Mouse (Mus musculus) forebrain, embryonic 11.5 days (tissue): ENCODE measurements around the gene Gpx5. TPM values are rescaled to one million over a fixed set of nuclear protein-coding genes. Genes with fewer than 3 reads are reported as not detected.
A peak's percentile ranks its signal among the peaks of the same experiment; 100 is the strongest.

Experiments used
- ATAC-seq: fragments of 200-750 bp; cut with Nextera tagmentation; replicated peaks from 2 replicates; pipeline ENCODE4 v1.8.0; 2017; ENCODE audit warnings: moderate TSS enrichment; ENCODE audit not compliant: low FRiP score
- DNase-seq: peaks from one replicate; pipeline ENCODE4 v3.0.0-alpha.2; 2017; ENCODE audit warnings: low spot score
- H3K27ac ChIP-seq: fragments of 300-500 bp; sonication (generic); 2 replicates; pipeline ENCODE4 v1.5.1; 2014; ENCODE audit warnings: low read depth, low read length
- H3K27me3 ChIP-seq: fragments of 300-500 bp; sonication (generic); 2 replicates; pipeline ENCODE4 v1.6.1; 2014; ENCODE audit warnings: mild to moderate bottlenecking, low read length, mixed read lengths; ENCODE audit not compliant: control insufficient read depth, insufficient read depth
- H3K36me3 ChIP-seq: fragments of 300-500 bp; sonication (generic); 2 replicates; pipeline ENCODE4 v1.6.1; 2014; ENCODE audit warnings: mild to moderate bottlenecking, low read length, moderate library complexity, mixed read lengths; ENCODE audit not compliant: control insufficient read depth, insufficient read depth
- H3K4me1 ChIP-seq: fragments of 300-500 bp; sonication (generic); replicated peaks from 2 replicates; pipeline ENCODE4 v1.6.1; 2014; ENCODE audit warnings: low read length, mixed read lengths; ENCODE audit not compliant: control insufficient read depth, insufficient read depth
- H3K4me2 ChIP-seq: fragments of 300-500 bp; sonication (generic); 2 replicates; pipeline ENCODE4 v1.6.1; 2014; ENCODE audit warnings: low read depth, mild to moderate bottlenecking, low read length, moderate library complexity, mixed read lengths; ENCODE audit not compliant: severe bottlenecking
- H3K4me3 ChIP-seq: fragments of 300-500 bp; sonication (generic); 2 replicates; pipeline ENCODE4 v1.5.1; 2014; ENCODE audit warnings: low read depth, low read length
- H3K9ac ChIP-seq: fragments of 300-500 bp; sonication (generic); 2 replicates; pipeline ENCODE4 v1.6.1; 2014; ENCODE audit warnings: low read length
- H3K9me3 ChIP-seq: fragments of 300-500 bp; sonication (generic); 2 replicates; pipeline ENCODE4 v1.6.1; 2016; ENCODE audit warnings: low read length, mixed read lengths; ENCODE audit not compliant: control insufficient read depth
- WGBS: fragments of 180-500 bp; shearing (Covaris S2); extraction: QIAGEN DNeasy Blood & Tissue Kit; methylation state at CpG from one replicate; pipeline ENCODE4 v1.1.7; 2014; 5-methylcytosine and 5-hydroxymethylcytosine counted together
- polyA plus RNA-seq: library from polyadenylated mRNA; unstranded; fragments of >200 nt; fragmentation: Nextera tagmentation; extraction: Ambion mirVana; gene quantifications from 2 replicates; pipeline ENCODE4 v1.2.1, GENCODE M21; 2014

Gene Gpx5
- not detected in 2 replicates for polyA plus RNA-seq

DNA sequence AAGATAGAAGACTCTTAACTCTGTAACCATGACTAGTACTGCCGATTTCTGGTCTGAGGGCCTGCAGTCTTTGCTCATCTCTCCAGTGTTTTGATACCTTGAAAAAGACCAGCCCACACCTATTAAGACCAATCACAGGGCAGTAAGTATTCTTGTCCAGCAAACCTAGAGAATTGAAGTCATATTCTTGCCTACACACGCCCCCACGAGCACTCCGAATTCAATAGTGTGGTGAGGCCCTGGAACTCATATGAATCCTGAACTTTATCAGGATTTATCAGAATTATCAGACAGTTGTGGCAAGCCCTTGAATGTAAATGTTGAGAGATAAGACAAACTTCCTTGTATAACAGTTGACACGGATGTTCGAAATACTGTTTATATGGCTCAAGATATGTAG, at the start of gene Gpx5:
Gene Gpx5 (minus strand): TSS at position 101 of the 400 bp plus-strand sequence.
- no peaks in the 10 kb centered on the region for H3K27me3 ChIP-seq
- ATAC-seq, result no peak
- no peak within 1 kb of the TSS for H3K9ac ChIP-seq
- H3K4me1 ChIP-seq, result no peaks in the 10 kb centered on the region
- H3K9me3 ChIP-seq, result no peaks in the 10 kb centered on the region
- no peak within 1 kb of the TSS for H3K4me3 ChIP-seq
- H3K4me2 ChIP-seq, result no peak within 1 kb of the TSS
- H3K36me3 ChIP-seq, result no peaks in the 10 kb centered on the region
- DNase-seq, result peak; percentile 14
- no peak within 1 kb of the TSS for H3K27ac ChIP-seq
- WGBS, result 94% methylated on average over 6 of the region's 6 CpGs

DNA sequence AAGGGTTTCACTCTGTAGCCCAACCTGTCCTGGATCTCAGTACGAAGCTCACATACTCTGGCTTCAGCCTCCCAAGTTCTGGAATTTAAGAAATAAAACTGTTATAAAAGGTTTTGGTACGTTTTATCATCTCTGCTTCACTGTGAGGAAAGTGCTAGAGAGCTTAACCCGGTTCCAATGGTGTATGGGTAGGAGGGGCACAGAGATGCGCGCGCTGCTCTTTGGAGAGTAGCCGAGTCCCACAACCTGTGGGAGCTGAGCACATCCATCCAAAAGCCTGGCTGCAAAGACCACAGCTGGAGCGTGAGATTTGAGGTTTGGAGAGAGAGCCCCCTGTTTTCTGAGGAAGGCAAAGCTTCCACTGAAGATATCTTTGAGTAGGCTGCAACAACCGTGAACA, 34.9 kb upstream of the Gpx5 start:
- H3K4me2 ChIP-seq, result peak overlapping the region; percentile 62
- H3K27ac ChIP-seq, result no peak overlapping the region
- no peaks in the 10 kb centered on the region for H3K9me3 ChIP-seq
- ATAC-seq, result peak; percentile 80
- 1% methylated on average over 9 of the region's 9 CpGs for WGBS
- peak overlapping the region; percentile 43 for H3K4me3 ChIP-seq
- no peaks in the 10 kb centered on the region for H3K27me3 ChIP-seq
- H3K36me3 ChIP-seq, result no peaks in the 10 kb centered on the region
- peak overlapping the region; percentile 33; the same call in 1 of the 2 replicates for H3K9ac ChIP-seq
- DNase-seq, result peak; percentile 66
- no peaks in the 10 kb centered on the region for H3K4me1 ChIP-seq

DNA sequence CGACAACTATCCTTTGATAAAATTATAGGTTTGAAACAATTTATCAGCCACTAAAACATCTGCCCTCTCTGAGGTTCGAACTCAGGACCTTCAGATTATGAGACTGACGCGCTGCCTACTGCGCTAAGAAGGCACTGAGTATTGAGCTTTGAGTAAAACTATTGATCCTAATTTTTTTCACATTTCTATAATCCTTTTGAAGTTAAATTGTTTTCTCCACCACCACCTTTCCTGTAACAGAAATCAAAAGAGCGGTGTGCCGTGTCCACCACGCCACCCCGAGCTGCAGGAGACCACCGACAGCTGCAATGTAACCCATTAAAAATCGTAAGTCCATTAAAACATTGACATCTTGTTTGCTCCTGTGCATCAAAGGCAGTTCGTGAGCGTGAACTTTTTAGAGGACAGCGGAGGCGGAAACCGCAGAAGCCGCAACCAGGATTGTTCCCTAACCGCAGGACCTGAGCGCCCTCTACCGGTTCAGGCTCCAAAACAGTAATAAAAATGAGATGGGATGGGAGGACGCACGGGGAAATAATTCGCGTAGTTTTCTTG, 34.2 kb upstream of the Gpx5 start:
- under 1% methylated on average over 24 of the region's 24 CpGs for WGBS
- Histone ChIP-seq H3K27ac (no peak overlapping the region), H3K4me2 (peak overlapping the region; percentile 62), H3K9me3 (no peaks in the 10 kb centered on the region), H3K36me3 (no peaks in the 10 kb centered on the region), H3K27me3 (no peaks in the 10 kb centered on the region), H3K9ac (peak overlapping the region; percentile 25; the same call in 1 of the 2 replicates), H3K4me3 (peak overlapping the region; percentile 43), H3K4me1 (0 out of 2 replicates have a peak, but pooled peaks cover 2% of the 10 kb centered on the region)
- peak; percentile 92 for DNase-seq
- peak; percentile 66 for ATAC-seq

DNA sequence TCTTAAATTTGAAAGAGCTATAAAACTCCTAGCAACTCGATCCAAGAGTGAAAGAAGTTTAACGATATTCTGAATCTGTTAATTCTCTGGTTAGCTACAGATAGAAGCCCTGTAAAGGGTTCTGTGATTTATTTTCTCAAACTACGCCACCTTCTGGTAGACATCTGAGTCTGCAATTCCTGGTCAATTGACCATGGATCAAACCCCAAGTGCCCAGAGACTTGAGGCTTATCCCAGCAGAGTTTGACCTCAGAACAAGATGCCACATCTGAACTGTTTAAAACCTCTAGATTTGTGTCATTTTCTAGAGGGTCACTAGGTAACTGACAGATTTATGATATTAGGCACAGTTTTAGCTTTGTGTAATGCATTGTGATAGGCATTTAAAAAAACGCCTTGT, 33.7 kb upstream of the Gpx5 start:
- 0 out of 2 replicates have a peak, but pooled peaks cover 2% of the 10 kb centered on the region for H3K4me1 ChIP-seq
- 7% methylated on average over 4 of the region's 4 CpGs for WGBS
- H3K36me3 ChIP-seq, result no peaks in the 10 kb centered on the region
- DNase-seq (no peak), ATAC-seq (peak; percentile 42)
- H3K27ac ChIP-seq, result no peak overlapping the region
- no peaks in the 10 kb centered on the region for H3K9me3 ChIP-seq
- peak overlapping the region; percentile 62; the same call in 1 of the 2 replicates for H3K4me2 ChIP-seq
- H3K9ac ChIP-seq, result no peak overlapping the region
- peak overlapping the region; percentile 43; the same call in 1 of the 2 replicates for H3K4me3 ChIP-seq
- H3K27me3 ChIP-seq, result no peaks in the 10 kb centered on the region

DNA sequence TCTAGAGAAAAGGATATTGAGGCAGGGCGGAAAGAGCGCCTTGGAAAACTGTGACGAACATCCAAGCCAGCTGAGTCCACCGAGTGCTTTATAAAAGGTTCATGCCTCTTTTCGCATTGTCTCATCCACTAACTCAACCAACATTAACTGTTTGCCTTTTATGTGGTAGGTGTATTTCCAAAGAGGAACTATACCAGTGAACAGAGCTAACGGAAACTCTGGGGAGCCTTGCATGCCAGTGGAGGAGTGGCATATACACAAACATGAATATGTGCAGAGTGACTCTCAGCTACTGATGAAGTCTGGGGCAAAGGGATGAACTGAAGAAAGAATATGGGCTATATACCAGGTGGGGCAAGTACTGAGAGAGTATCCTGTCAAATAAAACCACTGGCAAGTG, 30.9 kb upstream of the Gpx5 start:
- Histone ChIP-seq H3K36me3 (no peaks in the 10 kb centered on the region), H3K27ac (no peak overlapping the region), H3K4me3 (no peak overlapping the region), H3K9ac (no peak overlapping the region), H3K4me1 (0 out of 2 replicates have a peak, but pooled peaks cover 2% of the 10 kb centered on the region), H3K27me3 (no peaks in the 10 kb centered on the region), H3K4me2 (peak overlapping the region; percentile 51; the same call in 1 of the 2 replicates), H3K9me3 (no peaks in the 10 kb centered on the region)
- ATAC-seq (no peak), DNase-seq (no peak)
- WGBS, result 62% methylated on average over 6 of the region's 6 CpGs

DNA sequence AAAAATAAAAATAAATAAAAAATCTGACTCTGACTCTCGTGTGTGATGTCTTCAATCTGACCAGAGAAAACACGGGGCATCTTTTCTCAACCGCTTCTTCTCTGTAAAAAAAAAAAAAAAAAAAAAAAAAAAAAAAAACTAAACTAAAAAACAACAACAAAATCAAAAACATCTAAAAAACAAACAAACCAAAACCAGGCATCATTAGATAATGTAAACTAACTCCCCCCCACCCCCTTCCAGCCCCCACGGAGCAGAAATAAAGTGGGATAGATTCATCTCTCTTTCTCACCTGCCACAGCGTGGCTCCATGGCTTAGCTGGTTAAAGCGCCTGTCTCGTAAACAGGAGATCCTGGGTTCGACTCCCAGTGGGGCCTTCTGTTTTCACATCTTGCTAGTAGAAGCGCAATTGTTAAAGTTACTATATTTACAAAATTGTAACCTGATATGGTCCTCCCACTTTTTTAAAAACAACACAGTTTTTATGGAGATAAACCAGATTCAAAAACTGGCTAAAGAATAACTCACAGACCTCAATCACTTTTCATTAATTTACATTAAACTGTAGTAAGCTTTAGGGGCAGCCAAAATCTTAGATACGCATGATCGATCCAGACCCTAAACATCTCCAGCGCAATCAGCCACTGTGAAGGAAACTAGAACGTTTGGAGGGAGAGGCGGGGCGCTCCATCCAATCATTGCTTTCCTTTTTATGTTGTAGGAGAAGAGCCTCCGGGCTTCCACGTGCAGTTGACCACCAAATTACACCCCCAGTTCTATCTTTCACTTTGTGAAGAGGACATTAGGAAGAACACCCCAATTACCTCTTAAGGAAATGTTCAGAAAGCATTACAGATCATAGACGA, 30.2 kb upstream of the Gpx5 start:
- 0 out of 2 replicates have a peak, but pooled peaks have one; percentile 20 for ATAC-seq
- Histone ChIP-seq H3K9ac (peak overlapping the region; percentile 37; the same call in 1 of the 2 replicates), H3K9me3 (no peaks in the 10 kb centered on the region), H3K27ac (no peak overlapping the region), H3K4me2 (peak overlapping the region; percentile 51), H3K36me3 (no peaks in the 10 kb centered on the region), H3K4me1 (0 out of 2 replicates have a peak, but pooled peaks cover 2% of the 10 kb centered on the region), H3K4me3 (peak overlapping the region; percentile 35), H3K27me3 (no peaks in the 10 kb centered on the region)
- 11% methylated on average over 18 of the region's 18 CpGs for WGBS
- peak; percentile 83 for DNase-seq

DNA sequence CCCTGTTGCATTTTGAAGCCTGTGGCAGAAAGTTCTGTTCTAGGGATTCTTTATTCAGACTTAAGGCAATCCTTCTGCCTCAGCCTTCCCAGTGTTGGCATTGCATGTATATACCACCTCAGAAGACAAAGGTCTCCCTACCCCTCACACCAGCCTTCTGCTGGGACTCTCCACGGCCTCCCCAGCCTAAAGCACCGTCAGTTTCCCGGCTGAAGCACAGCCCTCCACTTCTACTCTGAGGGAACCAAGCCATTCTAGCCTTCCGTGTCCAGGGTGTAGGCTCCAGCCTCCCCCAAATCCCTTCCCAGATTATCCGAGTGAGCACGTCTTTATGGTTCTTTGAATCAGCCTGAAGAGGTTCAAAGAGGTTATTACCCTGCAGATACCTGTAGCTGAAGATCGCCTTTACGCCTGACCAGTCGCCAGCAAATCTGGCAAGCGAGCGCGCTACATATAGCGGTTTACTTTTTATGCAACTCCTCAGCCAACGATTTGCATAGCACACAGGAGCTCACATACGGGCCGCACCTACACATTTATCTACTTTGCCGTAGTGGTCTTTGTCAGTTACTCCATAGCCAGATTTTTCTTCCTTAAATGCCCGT, 29.5 kb upstream of the Gpx5 start:
- Histone ChIP-seq H3K9ac (peak overlapping the region; percentile 37), H3K36me3 (no peaks in the 10 kb centered on the region), H3K9me3 (no peaks in the 10 kb centered on the region), H3K27ac (no peak overlapping the region), H3K4me1 (0 out of 2 replicates have a peak, but pooled peaks cover 2% of the 10 kb centered on the region), H3K4me2 (peak overlapping the region; percentile 51), H3K27me3 (no peaks in the 10 kb centered on the region), H3K4me3 (peak overlapping the region; percentile 35)
- DNase-seq, result peak; percentile 55
- peak; percentile 23; the same call in 1 of the 2 replicates for ATAC-seq
- WGBS, result 2% methylated on average over 18 of the region's 18 CpGs

DNA sequence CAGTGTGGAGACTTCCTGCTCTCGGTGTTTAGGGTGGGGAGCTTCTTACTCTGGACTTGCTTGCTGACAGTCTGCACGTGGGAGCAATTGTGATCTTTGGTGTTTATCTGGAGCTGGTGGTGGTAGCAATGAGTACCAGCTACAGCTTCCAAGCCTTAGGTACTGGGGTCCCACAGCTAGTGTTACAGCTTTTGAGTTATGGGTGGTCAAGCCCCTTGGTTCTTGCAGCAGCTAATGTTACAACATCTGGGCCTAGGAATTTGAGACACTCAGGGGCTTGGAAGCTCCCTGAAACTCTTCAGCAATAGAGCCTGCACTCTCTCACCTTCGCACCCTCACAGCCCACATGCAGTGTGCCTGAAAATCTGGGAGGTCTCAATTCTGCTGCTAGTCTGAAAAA, 27.7 kb upstream of the Gpx5 start:
- no peak for DNase-seq
- 62% methylated on average over 3 of the region's 3 CpGs for WGBS
- no peaks in the 10 kb centered on the region for H3K36me3 ChIP-seq
- no peak for ATAC-seq
- H3K27me3 ChIP-seq, result no peaks in the 10 kb centered on the region
- no peak overlapping the region for H3K4me2 ChIP-seq
- H3K9ac ChIP-seq, result no peak overlapping the region
- no peak overlapping the region for H3K4me3 ChIP-seq
- H3K9me3 ChIP-seq, result no peaks in the 10 kb centered on the region
- H3K27ac ChIP-seq, result no peak overlapping the region
- 0 out of 2 replicates have a peak, but pooled peaks cover 2% of the 10 kb centered on the region for H3K4me1 ChIP-seq
